Mouse (Mus musculus) hematopoietic multipotent progenitor cell, adult 10-12 weeks (in vitro differentiated cells): ENCODE measurements around the gene Aco1. TPM values are rescaled to one million over a fixed set of nuclear protein-coding genes. Genes with fewer than 3 reads are reported as not detected.

Experiments used
- polyA plus RNA-seq: library from polyadenylated mRNA; stranded (reverse); fragments of >175 nt; gene quantifications from 2 replicates; pipeline ENCODE4 v1.2.3, GENCODE M21; 2012; ENCODE audit warnings: low replicate concordance

Gene Aco1
- polyA plus RNA-seq: 3.8 and 4.8 TPM in 2 replicates

GRCm38 (mm10) chr4:40142743-40143532 lies at the start of gene Aco1:
Gene Aco1 (plus strand): TSS chr4:40143081.

GRCm38 (mm10) chr4:40239409-40240271 lies 96.8 kb downstream of the Aco1 start, which contains the start of gene Ddx58:
Gene Ddx58 (minus strand): TSS chr4:40239828.

Other genes starting within 250 kb of the Aco1 start
- gene Ddx58, start 96.7 kb downstream of the Aco1 start, polyA plus RNA-seq: 2.5 and 6.8 TPM in 2 replicates
- gene Smim27, start 126.5 kb downstream of the Aco1 start, polyA plus RNA-seq: 27.0 and 35.0 TPM in 2 replicates
- gene Topors, start 126.8 kb downstream of the Aco1 start, polyA plus RNA-seq: 10.1 and 10.5 TPM in 2 replicates
- gene Ndufb6, start 136.3 kb downstream of the Aco1 start, polyA plus RNA-seq: 76.0 and 93.6 TPM in 2 replicates